Mouse (Mus musculus) kidney, postnatal 0 days (tissue): ENCODE results near the gene Ube3c. TPM values are rescaled to one million over a fixed set of nuclear protein-coding genes. Genes with fewer than 3 reads are reported as not detected.
"Not testable (repeated sequence)": the region's sequence is repeated elsewhere in the genome, so short reads cannot be mapped to it uniquely, and the experiment has no call there.

Experiments
- ATAC-seq: fragments of 200-750 bp; cut with Nextera tagmentation; replicated peaks from 2 replicates; pipeline ENCODE4 v1.8.0; 2017; ENCODE audit warnings: low read depth, moderate number of reproducible peaks, moderate TSS enrichment, moderate library complexity; ENCODE audit not compliant: low FRiP score
- DNase-seq: peaks from one replicate; pipeline ENCODE4 v3.0.0-alpha.2; 2016; ENCODE audit warnings: low spot score
- H3K27ac ChIP-seq: fragments of 300-500 bp; sonication (generic); 2 replicates; pipeline ENCODE4 v1.5.1; 2014; ENCODE audit warnings: mild to moderate bottlenecking
- H3K27me3 ChIP-seq: fragments of 300-500 bp; sonication (generic); 2 replicates; pipeline ENCODE4 v1.6.1; 2014; ENCODE audit warnings: low read length, mixed read lengths; ENCODE audit not compliant: insufficient read depth
- H3K36me3 ChIP-seq: fragments of 300-500 bp; sonication (generic); 2 replicates; pipeline ENCODE4 v1.6.1; 2014; ENCODE audit warnings: low read length, mixed read lengths; ENCODE audit not compliant: insufficient read depth
- H3K4me1 ChIP-seq: fragments of 300-500 bp; sonication (generic); replicated peaks from 2 replicates; pipeline ENCODE4 v1.6.1; 2014; ENCODE audit warnings: antibody characterized with exemption, low read length, mixed read lengths; ENCODE audit not compliant: insufficient read depth
- H3K4me2 ChIP-seq: fragments of 300-500 bp; sonication (generic); 2 replicates; pipeline ENCODE4 v1.6.1; 2014; ENCODE audit warnings: mild to moderate bottlenecking, low read length, moderate library complexity, mixed read lengths
- H3K4me3 ChIP-seq: fragments of 300-500 bp; sonication (generic); replicated peaks from 2 replicates; pipeline ENCODE4 v1.5.1; 2014; ENCODE audit warnings: low read depth, low read length
- H3K9ac ChIP-seq: fragments of 300-500 bp; sonication (generic); 2 replicates; pipeline ENCODE4 v1.6.1; 2014; ENCODE audit warnings: low read depth, low read length
- H3K9me3 ChIP-seq: fragments of 300-500 bp; sonication (generic); replicated peaks from 2 replicates; pipeline ENCODE4 v1.6.1; 2016; ENCODE audit warnings: low read length, inconsistent platforms, mixed read lengths
- CTCF ChIP-seq: IDR thresholded peaks from 2 replicates; pipeline ENCODE4 v1.5.1; 2016; ENCODE audit warnings: antibody characterized with exemption, low read depth, mild to moderate bottlenecking, moderate library complexity
- WGBS: fragments of 180-500 bp; shearing (Covaris S2); extraction: QIAGEN DNeasy Blood & Tissue Kit; methylation state at CpG from one replicate; pipeline ENCODE4 v1.1.7; 2014; 5-methylcytosine and 5-hydroxymethylcytosine counted together
- polyA plus RNA-seq: library from polyadenylated mRNA; unstranded; fragments of >200 nt; fragmentation: Nextera tagmentation; extraction: Ambion mirVana; gene quantifications from 2 replicates; pipeline ENCODE4 v1.2.1, GENCODE M21; 2015

The Ube3c gene
- polyA plus RNA-seq, 1 experiment from 2014 or later = 19.8 TPM

- ATAC-seq (no peak), DNase-seq (no peak)
- H3K27me3 ChIP-seq = no peaks in the 10 kb centered on the region
- H3K4me1 ChIP-seq = no peaks in the 10 kb centered on the region
- no peak for TF ChIP-seq CTCF
- H3K36me3 ChIP-seq = 0 out of 2 replicates have a peak, but pooled peaks cover 3% of the 10 kb centered on the region
- WGBS = 88% methylated on average over 4 of the region's 4 CpGs
- no peak overlapping the region for H3K9ac ChIP-seq
- no peak overlapping the region for H3K4me3 ChIP-seq
- no peak overlapping the region for H3K4me2 ChIP-seq
- no peaks in the 10 kb centered on the region for H3K9me3 ChIP-seq
- no peak overlapping the region for H3K27ac ChIP-seq
Observed at GRCm38 (mm10) chr5:29577795-29578631, 9.0 kb downstream of the Ube3c start.

- no peaks in the 10 kb centered on the region for H3K9me3 ChIP-seq
- H3K4me2 ChIP-seq = no peak overlapping the region
- H3K36me3 ChIP-seq = 0 out of 2 replicates have a peak, but pooled peaks cover 6% of the 10 kb centered on the region
- H3K27me3 ChIP-seq = no peaks in the 10 kb centered on the region
- no peak for ATAC-seq
- H3K4me3 ChIP-seq = no peak overlapping the region
- TF ChIP-seq CTCF = no peak
- H3K9ac ChIP-seq = no peak overlapping the region
- peak; percentile 49 for DNase-seq
- H3K4me1 ChIP-seq = 0 out of 2 replicates have a peak, but pooled peaks cover 3% of the 10 kb centered on the region
- no peak overlapping the region for H3K27ac ChIP-seq
- WGBS = 64% methylated on average over 2 of the region's 2 CpGs
Observed at GRCm38 (mm10) chr5:29583880-29584595, 15.0 kb downstream of the Ube3c start.

- DNase-seq, H3K4me3 ChIP-seq, H3K9me3 ChIP-seq, H3K27me3 ChIP-seq, H3K9ac ChIP-seq, H3K4me2 ChIP-seq, ATAC-seq, H3K27ac ChIP-seq, H3K4me1 ChIP-seq: not testable (repeated sequence)
- peaks cover 28% of the 10 kb centered on the region for H3K36me3 ChIP-seq
- 97% methylated on average over 7 of the region's 7 CpGs for WGBS
Observed at GRCm38 (mm10) chr5:29592161-29592560, 23.1 kb downstream of the Ube3c start.

GRCm38 (mm10) chr5:29606546-29606945 lies 37.5 kb downstream of the Ube3c start:
- ATAC-seq (no peak), DNase-seq (no peak)
- Histone ChIP-seq H3K27me3 (no peaks in the 10 kb centered on the region), H3K4me3 (no peak overlapping the region), H3K9me3 (no peaks in the 10 kb centered on the region), H3K9ac (no peak overlapping the region), H3K4me1 (no peaks in the 10 kb centered on the region), H3K4me2 (no peak overlapping the region), H3K27ac (no peak overlapping the region), H3K36me3 (peaks cover 37% of the 10 kb centered on the region)
- 80% methylated on average over 2 of the region's 2 CpGs for WGBS
- TF ChIP-seq CTCF = no peak

GRCm38 (mm10) chr5:29625610-29626009 lies 56.6 kb downstream of the Ube3c start:
- peaks cover 24% of the 10 kb centered on the region; the same call in 1 of the 2 replicates for H3K36me3 ChIP-seq

GRCm38 (mm10) chr5:29629941-29630340 lies 60.9 kb downstream of the Ube3c start:
- Histone ChIP-seq H3K27me3 (no peaks in the 10 kb centered on the region), H3K27ac (no peak overlapping the region), H3K9me3 (no peaks in the 10 kb centered on the region), H3K4me3 (no peak overlapping the region), H3K4me2 (no peak overlapping the region), H3K9ac (no peak overlapping the region), H3K4me1 (no peaks in the 10 kb centered on the region), H3K36me3 (peaks cover 26% of the 10 kb centered on the region)
- WGBS = 93% methylated on average over 2 of the region's 2 CpGs
- no peak for TF ChIP-seq CTCF
- ATAC-seq (no peak), DNase-seq (no peak)

More at GRCm38 (mm10) chr5:29625610-29626009, 56.6 kb downstream of the Ube3c start:
- Histone ChIP-seq H3K27ac (no peak overlapping the region), H3K27me3 (no peaks in the 10 kb centered on the region), H3K4me2 (no peak overlapping the region), H3K9ac (no peak overlapping the region), H3K4me3 (no peak overlapping the region), H3K9me3 (no peaks in the 10 kb centered on the region), H3K4me1 (no peaks in the 10 kb centered on the region)
- no peak for TF ChIP-seq CTCF
- 85% methylated on average over 10 of the region's 10 CpGs for WGBS
- no peak for ATAC-seq
- DNase-seq = no peak
